Mouse (Mus musculus) gastrocnemius, postnatal 25 days (tissue): ENCODE results near the gene Hnrnpa0. TPM values are rescaled to one million over a fixed set of nuclear protein-coding genes. Genes with fewer than 3 reads are reported as not detected.

ENCODE experiments used
- DNase-seq: peaks from one replicate; pipeline ENCODE4 v3.0.0; 2022
- total RNA-seq, 2 experiments: library from RNA; stranded (reverse); gene quantifications; 1 replicate in 1 of 2; 2 replicates in 1 of 2; pipeline ENCODE4 v1.2.3; 2021

Hnrnpa0 gene
- total RNA-seq, 2 experiments from 2014 or later: 34.6 to 38.6 TPM

DNA sequence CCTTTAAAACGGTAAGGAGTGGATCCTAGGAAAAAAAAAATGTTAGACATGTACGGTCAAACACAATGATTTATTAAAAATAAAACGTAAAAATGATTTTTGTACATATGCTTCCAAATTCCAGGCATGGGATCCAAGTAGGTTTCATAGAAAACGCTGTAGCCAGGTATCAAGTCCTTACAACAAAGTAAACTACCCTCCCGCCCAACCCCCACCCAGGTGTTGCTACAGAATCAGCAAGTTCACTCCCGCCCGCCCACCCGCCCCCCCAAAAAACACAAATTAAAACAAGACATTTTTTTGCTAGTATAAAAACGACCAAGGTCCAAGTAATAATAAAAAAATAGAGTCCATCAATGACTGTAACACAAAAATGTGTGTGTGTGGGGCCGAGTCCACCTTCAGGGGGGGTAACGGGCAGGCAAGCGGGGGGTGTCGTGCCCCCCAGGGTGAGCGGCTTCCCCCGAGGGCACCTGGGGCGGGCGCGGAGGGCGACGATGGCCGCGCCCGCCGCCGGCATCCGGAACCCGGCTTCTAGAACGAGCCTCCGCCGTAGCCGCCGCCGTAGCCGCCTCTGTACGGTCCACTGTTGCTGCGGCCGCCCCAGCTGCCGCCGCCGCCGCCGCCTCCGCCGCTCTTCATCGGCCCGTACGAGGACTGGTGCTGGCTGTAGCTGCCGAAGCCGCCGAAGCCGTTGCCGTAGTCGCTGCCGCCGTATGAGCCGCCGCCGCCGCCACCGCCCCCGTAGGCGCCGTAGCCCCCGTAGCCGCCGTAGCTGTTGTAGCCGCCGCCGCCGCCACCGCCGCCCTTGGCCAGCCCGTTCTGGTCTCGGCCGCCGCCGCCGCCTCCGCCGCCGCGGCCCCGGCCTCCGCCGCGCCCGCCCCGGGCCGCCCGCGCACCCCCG is 1.2 kb downstream of the Hnrnpa0 start:
- no peak for DNase-seq

DNA sequence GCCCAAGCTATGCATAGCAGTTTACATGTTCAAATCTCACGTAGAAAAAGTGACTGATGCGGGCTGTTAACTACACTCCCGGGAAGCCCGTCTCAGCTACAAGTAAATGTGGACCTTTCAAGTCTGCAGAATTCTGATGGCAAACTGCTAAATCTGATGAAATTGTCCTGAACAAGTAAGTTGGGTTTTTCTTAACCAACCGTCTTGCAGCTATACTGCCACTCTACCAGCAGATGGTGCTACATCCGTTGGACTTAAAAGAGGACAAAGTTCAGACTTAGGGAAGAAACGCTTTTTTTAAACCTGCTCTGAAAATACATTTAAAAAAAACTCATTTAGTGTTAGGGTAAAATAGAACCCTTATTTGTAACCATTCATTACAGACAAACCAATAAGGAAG is 2.2 kb downstream of the Hnrnpa0 start:
- DNase-seq: no peak

DNA sequence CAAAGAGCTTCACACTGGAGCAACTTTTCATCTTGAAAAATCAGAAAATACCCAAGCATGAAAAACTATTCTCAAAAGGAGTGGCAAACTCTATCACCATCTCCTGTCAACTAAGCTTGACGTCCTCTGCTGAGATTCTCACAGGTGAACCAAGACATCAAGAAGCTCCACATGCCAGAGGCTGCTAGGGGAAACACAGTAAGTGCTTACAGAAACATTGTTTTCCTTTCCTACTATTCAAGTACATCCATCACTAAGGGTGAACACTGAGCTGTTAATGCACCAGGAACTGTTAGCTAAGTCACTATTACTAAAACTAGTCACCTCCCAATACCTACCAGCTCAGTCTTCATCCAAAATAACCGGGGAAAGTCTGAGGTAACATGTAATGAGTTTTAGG is 3.4 kb downstream of the Hnrnpa0 start:
- no peak for DNase-seq

DNA sequence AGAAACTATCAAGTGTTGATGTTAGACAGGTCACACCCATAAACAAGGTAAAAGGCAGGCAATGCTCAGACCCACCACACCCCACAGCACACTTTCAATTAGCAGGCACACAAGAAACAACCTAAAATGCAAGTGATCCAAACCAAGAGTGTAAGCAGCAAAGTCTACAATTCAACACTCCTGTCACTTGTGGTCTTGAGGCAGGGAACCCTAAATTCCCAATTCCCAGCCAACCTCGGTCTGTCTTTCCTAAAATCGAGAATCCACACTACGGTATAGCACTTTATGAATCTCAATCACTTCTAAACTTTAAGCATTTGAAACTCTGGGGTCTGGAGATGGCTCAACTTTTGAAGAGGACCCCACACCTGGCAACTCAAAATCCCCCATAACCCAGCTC is 4.1 kb downstream of the Hnrnpa0 start:
- DNase-seq: no peak

DNA sequence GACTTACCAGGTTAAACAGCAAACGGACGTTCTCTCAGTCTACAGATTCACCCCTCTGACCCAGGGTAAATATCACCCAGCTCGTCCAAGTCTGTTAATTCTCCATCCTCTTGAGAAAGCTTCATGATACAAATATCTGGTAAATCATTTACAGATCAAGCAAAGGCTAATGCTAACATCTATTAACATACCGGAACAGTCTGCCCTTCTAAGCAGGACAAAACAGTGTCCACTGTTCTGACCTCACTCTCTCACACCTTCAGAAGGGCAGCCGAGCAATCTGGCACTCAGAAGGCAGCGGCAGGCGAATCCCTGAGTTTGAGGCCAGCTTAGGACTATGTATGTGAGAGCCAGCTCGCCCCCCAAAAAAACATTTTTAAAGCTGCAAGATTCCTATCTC is 5.0 kb downstream of the Hnrnpa0 start:
- no peak for DNase-seq

DNA sequence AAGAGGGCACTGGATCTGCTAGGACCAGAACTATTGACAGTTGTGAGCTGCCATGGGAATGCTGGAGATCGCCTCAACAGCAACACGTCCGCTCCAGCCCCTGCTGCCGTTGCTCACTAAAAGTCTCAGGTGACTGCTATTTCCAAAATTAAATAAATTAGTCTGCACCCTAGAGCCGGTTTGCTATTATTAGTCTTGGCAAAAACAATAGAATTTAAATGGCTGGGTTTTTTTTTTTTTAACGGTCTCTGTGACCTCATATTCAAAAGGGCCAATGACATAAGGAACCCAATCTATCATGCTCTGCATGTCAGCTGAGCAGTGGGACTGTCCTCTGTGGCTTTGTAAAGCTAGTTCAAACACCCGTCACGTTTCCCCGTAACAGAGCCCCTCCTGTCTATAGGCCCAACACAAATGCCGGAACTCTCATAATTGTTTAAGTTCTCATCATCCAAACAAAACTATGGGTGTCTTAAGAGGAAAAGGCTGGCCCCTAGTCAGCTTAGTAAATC is 5.5 kb downstream of the Hnrnpa0 start:
- DNase-seq: no peak

DNA sequence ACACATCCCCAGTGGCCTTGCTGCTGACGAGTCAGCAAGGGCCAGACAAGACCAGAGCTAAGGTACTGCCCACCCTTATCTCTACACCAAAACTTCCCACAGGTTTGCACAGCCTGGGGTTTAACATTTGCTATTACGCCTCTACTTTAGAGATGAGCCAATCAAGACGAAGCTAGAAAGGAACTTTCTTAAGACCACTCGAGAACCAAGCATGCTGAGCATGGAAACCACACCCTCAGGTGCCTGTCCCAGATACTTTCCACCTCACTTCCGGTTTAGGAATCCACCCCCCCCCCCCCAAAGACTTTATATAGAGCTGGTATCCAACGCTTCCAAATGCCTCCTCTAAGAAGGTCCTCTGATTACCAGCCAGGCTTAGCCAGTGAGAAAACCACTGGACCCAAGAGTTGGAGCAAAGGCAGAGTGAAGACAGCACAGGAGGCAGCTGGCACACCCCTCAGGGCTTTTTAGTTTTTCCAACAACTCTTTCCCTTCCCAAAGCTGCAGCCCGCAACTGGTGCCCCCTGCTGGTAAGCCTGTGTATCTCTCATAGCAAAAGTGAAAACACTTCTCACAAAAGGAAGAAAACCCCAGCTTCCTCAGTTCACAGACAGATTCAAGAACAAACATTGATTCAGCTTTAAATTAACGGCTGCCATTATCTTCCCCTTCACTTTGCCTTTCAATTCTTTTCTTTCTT is 10.9 kb downstream of the Hnrnpa0 start:
- DNase-seq: peak; percentile 53

DNA sequence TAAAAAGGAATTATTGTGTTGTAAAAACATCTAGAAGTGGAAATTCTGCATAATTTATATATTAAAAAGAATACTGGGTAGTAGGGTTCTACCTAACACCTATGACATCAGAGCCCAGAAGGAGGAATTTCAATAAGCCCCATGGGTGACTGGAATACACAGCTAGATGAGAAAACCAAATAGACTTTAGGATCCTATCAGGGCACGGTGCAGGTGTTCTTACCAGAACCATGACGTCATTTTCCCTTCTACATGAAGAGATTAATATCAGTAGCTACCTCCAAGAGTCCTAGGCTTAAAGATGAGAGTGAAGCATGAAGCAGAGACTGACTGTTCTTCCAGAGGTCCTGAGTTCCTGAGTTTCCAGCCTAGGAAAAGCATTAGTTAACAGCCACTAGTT is 11.6 kb downstream of the Hnrnpa0 start:
- DNase-seq: no peak

DNA sequence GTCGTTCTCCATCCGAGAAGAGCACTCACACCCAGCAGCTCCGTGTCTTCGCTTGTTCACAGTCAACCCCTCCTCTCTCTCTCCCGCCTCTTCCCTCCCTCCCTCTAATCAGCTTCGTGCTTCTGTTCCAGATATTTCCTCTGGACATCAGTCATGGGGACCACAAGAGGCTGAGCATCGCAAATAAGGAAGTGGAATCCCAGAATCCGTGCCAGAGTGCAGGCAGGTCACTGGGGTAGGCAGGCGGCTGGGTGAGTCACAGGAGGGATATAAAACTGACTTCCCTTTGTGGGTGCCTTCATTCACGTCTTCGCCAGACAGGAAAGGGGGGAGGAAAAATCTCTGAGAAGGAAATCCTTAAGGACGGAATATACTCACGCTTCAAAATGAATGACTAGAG is 13.1 kb downstream of the Hnrnpa0 start:
- DNase-seq: no peak

DNA sequence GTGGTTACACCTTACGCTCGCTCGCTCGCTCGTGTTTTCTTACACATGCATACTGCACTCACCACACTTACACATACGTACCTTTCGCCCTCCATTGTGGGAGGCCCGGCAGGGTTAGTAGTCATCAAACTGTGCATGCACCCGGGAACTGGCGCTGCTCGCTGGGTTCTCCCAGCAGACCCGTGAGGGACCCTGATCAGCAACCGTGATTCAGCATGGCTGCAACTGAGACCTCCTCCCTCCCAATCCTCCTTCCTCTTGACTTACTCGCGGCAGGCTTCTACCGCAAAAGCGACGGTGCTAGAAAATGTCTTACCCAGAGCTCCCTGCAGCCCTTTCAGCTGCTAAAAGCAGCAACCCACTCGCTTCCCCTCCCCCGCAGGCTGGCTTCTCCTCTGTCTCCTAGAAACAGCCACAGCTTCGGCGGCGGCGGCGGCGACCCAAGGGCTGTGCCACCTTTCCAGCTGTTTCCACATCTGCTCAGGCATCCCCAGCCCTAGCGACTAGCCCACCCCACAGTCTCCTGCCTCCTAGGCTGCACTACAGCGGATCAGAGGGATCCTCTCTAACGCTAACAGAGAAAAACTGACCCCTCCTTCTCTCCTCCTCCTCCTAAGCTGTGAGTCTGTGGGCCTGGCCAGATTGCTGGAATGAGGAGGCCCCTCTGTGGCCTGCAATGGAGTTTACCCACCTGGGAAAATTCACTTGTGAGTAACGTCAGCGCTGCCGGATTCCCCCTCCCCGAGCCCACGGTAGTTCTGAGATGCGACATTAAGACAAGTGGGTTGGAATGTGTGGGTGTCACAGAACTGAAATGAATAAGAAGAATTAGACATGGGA is 15.1 kb downstream of the Hnrnpa0 start, which contains the start of gene Klhl3:
Gene Klhl3 (minus strand): TSS at position 532 of the 840 bp plus-strand sequence.
- peak; percentile 56 for DNase-seq

DNA sequence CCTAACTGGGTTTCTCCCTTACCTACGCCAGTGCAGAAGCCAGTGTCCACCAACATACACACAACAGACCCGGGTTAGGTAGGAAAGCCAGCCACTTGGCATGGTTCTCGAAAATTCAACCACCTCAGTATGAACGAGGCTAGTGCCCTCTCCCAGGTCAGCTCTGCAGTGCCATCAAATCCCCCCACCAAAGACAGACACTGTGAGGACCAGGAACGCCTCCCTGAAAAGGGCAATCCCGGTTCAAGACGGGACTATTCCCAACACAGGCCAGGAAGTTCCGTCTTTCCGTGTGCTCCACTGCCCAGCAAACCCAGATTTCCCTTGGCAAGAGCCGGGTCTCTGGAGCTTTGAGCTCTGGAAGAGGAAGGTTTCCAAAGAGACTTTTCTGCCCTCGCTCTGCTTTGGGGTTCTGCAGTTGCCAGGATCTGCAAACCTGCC is 15.7 kb downstream of the Hnrnpa0 start:
- no peak for DNase-seq

DNA sequence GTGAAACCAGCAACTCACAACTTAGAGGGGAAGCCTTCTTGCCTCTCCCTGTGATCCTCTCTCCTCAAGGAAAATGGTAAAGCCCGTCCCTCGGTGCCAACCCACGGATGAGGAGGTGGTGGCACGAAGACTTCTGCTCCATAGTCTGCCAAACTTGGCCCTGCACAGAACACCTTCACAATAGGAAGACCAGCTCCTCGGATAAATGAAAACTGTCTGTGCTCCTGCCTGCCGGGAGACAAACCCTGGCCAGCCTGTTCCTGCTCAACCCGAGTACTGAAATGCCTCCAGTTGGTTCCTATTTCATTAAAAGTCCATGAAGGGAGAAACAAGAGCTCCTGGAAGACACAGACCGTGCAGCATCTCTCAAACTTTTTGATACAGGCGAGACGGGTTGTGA is 16.2 kb downstream of the Hnrnpa0 start:
- no peak for DNase-seq

DNA sequence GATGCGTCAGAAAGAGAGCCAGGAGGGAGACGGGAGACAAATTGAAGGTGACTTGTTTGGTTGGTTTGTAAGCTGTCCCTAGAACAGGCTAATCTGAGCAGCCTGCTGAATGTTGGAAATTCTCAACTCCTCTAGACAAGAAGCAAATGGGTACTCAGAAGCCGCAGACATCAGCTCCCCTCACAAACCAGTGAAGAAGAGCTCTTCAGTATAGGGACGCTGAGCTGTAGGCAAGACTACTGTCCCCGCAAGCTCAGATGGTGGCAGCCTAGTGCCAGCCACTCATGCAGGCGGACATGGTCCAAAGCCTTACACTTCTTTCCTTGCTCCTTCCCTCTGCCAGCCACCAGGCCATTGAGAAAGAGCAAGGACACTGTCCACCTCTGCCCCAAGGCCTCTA is 17.1 kb downstream of the Hnrnpa0 start:
- DNase-seq: no peak

DNA sequence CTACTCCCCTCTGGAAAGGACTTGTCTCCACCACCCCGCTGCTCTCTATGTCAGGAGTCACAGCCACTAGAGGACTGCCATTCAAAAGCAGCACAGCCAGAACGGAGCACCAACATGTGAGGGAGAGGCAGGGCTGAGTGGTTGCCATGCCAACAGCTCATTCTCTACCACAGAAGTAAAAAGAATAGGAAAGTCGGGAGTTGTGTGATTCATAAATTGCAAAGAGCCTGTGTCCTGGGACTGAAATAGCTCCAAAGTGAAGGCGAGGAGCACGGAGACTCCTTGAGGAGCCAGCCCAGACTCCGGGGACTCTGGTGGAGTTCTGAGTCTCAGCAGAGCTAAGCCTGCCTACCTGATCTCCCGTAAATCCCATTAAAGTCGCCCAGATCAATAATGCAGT is 37.7 kb downstream of the Hnrnpa0 start:
- DNase-seq: no peak

DNA sequence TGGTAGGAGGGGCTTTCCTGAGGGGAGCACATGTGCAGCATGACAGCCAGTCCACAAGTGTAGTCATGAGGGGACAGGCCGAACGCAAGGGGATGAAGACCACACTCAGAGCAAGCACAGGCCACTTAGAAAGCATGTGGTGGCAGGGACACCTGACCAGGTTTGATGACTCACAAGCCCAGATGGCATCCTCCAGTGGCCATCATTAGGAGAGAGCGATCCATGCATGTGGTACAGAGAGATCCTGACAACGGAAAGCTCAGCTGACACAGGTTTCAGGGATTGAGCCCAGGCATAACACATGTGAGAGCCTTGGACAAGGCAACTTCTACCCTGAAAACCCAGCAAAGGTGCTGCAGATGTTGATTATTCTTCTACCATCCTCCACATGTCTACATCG is 44.0 kb downstream of the Hnrnpa0 start:
- DNase-seq: no peak

DNA sequence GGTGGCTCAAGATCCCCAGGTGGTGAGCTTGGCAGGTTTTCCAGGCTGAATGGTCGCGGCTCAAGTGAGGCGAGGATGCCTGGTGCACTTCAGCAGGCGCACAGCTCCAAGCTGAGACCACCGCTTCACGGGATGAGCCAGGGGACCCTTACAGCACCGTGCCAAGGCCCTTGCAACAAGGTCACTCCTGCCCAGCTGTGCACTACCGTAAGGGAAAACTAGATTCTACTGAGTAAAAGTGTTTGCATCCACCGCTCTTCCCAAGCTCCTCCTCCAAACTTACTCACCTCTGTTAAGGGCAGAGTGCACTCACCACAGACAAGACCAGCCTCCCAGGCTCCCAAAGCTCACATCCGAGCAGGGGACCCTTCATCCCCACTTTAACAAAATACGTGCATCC is 44.8 kb downstream of the Hnrnpa0 start:
- DNase-seq: no peak

DNA sequence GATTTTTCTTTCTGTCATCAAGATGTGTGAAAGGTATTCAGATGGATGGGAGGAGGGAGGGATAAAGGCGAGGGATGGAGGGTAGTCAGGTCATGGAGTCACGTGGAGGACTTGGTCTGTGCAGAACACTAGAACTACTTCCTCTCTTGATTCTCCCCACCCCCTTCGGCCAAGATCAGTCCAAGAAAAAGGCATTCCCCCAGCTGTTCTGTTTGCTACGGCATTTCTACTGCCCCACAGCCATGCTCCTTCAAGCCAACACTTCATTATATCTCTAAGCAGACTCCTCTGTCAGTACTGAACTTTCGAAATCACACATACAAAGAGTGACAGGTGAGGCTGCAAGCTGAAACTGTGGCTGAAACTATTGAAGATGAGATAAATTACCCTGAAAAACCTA is 45.3 kb downstream of the Hnrnpa0 start:
- no peak for DNase-seq

DNA sequence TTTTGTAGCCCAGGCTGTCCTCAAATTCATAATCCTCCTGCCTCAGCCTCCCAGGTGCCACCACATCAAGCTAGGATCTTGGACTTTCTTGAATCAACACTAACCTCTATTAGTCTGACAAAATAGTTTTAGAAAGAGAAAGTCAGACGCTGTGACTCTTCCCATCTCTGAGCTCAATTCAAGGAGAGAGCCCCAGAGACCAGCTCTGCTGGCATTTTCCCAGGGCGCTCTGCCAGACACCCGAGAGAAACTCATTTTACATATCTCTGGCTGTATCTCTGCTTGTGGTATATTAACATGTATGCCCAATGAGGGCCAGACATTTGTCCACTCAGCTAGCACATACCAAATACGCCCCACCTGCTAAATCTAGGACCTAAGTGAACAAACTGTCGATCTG is 50.0 kb downstream of the Hnrnpa0 start:
- no peak for DNase-seq
